Mouse (Mus musculus): ENCODE results near the gene Eefsec. TPM values are rescaled to one million over a fixed set of nuclear protein-coding genes. Genes with fewer than 3 reads are reported as not detected.

The Eefsec gene
- total RNA-seq, 2 experiments from 2014 or later: 23.3 to 24.0 TPM

DNA sequence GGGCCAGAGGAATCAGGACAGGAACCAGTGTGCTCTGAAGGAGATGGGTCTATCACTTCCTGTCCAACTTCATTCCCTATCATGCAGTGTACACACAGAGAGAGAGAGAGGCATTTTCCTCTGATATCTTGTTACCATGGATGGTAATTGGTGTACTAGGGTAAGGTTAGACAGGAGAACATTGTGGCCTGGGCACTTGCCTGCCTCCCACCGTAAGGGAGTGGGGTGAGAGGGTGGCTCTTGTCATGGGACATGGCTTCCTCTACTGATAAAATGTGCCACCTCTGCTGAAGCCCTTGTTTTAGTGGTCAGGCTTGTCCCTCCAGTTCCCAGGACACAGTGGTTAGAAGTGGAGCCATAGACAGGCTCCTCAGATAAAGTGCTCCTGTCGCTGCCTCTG lies 178.4 kb downstream of the Eefsec start:
- DNase-seq: no peak
- intact Hi-C loops (cut with DNase I): no loop called here

DNA sequence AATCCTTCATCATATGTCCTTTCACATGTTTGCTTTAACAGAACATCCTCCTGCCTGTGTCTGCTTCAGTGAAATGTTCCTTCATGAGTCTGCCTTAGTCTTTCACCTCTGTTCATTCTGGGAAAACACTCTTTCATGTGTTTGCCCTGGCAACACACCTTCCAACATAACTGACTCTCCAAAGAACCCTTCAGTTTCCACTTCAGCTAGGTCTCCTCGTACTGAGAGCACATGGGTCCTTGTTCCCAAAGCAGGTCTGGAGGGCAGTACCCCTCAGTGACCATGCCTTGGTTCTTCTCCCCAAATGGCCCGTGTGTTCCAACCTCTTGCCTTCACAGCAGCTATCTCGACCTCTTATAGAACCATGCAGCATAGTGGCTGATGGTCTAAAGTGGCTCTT lies 179.3 kb downstream of the Eefsec start:
- DNase-seq: no peak
- intact Hi-C loops (cut with DNase I): no loop called here

- no peak for DNase-seq
- intact Hi-C loops (cut with DNase I): no loop called here
These were observed 180.3 kb downstream of the Eefsec start for GRCm38 (mm10) chr6:88266055-88266454.

GRCm38 (mm10) chr6:88265355-88265754 lies 181.0 kb downstream of the Eefsec start:
- DNase-seq: no peak

DNA sequence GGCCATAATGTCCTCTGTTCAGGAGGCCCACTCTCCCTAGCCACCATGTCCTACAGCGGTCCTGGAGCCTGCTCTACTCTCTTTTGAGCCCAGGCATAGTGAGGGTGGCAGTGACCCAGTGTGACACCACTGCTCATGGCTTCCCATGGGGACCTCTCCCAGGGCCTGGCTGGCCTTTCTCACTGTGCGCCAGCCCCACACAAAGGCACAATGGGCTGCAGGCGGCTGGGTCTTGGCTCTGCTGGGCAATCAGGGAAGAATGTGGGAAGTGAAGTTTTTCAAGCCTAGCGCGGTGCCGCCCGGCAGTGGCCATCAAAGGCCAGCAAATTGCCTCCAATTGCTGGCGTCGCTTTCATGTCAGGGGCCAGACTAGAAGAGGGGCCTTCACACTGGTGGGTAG lies 184.2 kb downstream of the Eefsec start:
- intact Hi-C loops (cut with DNase I): no loop called here
- peak; percentile 10 for DNase-seq

More at GRCm38 (mm10) chr6:88265355-88265754, 181.0 kb downstream of the Eefsec start:
- intact Hi-C loops (cut with DNase I): no loop called here

GRCm38 (mm10) chr6:88260645-88261044 lies 185.7 kb downstream of the Eefsec start:
- intact Hi-C loops (cut with DNase I): no loop called here
- no peak for DNase-seq

DNA sequence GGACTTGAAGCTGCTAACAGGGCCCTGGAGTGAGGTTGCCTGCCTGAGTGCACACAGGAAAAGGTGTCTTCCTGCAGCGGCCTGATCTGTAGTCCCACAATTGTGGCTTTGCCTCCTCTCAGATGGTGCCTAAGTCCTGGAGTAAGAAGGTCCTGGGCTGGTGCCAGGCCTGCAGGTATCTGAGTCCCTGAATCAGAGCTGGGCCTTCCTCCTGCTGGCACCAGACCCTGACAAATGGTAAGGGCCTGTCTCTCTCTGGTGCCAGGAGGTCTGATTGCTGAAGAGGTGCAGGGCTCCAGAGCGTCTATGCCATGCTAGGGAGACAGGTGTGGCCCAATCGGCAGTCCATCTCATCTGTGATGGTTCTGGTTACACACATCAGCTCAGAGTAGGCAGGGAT lies 186.7 kb downstream of the Eefsec start:
- no peak for DNase-seq
- intact Hi-C loops (cut with DNase I): no loop called here

- intact Hi-C loops (cut with DNase I): no loop called here
These were observed 190.9 kb downstream of the Eefsec start for GRCm38 (mm10) chr6:88255435-88255834.

DNA sequence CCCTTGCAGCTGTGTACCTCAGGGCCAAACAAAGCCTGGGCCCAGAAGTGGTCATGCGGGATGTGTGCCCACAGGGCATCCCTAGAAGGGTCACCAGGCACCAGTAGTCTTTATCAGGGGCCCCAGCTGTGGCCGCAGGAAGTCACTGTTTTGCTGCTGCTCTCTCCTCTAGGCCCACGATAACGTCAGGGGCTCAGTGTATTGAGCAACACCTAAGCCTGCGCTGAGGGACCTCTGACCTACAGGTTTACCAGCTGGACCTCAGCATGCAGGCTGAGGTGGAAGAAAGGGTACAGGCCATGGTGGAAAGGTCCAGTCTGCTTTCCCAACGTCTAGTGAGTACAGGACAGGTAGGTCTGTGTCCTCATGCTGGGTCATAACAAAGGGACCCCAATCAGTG lies 192.3 kb downstream of the Eefsec start:
- intact Hi-C loops (cut with DNase I): no loop called here
- no peak for DNase-seq

More at GRCm38 (mm10) chr6:88255435-88255834, 190.9 kb downstream of the Eefsec start:
- no peak for DNase-seq

DNA sequence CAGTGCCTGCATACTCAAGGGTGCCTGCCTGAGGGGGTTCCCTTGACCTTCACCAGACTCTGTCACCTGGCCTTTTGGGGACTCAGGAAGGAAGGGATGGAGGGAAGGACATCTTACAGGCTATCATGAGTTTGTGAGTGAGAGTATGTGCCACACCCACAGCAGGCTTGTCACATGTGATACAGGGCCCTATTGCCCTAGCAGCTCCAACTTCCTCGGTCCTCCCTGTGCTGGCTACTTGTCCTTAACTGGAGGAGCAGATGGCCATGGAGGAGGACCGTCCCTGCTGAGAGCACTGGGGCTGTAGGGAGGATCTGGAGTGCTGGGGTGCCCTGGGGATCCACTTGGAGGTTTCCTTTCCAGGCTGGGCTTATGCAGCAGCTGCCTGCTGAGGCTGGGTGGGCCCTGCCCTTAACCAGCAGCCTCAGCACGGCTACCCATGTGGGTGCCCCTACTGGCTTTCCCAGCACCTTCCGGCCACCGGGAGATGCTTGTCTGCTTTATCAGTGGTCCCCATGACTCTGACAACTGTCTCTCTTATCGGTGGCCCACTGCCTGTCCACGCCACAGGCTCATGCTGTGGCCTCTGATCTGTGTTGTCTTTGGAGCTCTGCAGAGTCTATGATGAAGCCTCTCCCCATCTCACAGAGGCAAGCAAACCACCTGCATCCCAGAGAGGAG lies 194.4 kb downstream of the Eefsec start:
- intact Hi-C loops (cut with DNase I): no loop called here
- DNase-seq: no peak

DNA sequence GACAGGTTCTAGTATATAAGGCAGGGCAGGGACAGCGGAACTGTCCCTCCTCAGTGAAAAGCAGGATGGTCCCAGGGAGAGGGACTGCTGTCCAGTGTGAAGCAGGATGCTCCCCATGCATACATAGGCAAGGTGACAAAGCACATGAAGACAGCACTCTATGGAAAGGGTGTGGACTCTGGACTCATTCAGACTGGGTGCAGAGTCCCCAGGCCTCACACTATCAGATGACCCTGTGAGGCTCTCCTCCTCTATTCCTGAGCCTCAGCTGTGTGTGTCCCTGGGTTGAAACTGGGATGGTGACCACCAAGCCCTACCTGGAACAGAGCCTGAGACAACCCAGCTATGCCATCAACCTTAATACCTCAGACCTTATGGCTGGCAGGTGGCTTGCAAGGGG lies 194.9 kb downstream of the Eefsec start:
- intact Hi-C loops (cut with DNase I): no loop called here
- no peak for DNase-seq

DNA sequence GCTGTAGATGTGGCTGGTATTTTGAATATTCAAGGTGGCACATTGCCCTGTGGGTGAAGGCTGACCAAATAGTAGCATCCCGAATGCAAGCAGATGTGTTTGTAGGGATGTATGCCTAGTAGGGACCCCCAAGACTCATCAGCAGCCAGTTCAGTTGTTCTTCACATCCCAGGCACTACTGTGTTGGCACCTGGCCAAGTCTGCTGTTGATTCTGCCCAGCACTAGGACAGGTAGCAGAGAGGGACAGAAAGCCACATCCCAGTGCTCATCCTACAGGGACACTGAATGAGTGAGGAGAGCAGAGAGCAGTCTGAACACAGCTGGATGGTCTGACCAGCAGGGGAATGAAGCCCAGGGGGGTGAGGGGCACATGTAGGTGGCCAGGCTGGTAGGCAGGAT lies 197.1 kb downstream of the Eefsec start:
- no peak for DNase-seq
- intact Hi-C loops (cut with DNase I): no loop called here

- intact Hi-C loops (cut with DNase I): no loop called here
- peak; percentile 66 for DNase-seq
These were observed 203.7 kb downstream of the Eefsec start for GRCm38 (mm10) chr6:88242604-88243003.

DNA sequence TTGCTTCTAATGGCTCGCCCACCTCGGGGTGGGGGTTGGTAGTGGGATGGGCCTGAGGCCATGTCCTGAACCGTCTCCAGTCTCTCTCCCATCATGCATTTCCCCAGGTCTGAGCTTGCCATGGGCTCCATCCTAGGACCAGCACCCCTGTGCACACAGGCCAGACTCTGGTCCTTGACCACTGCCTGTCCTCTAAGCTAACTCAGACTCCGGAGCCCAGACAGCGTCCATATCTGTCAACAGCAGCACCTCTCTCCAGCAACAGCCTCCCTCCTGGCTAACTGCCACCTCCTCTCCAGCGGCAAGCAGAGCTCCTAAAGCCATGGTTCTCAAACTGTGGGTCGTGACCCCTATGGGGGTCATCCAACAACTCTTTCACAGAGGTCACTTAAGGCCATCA lies 209.8 kb downstream of the Eefsec start:
- peak; percentile 13 for DNase-seq
- intact Hi-C loops (cut with DNase I): no loop called here

DNA sequence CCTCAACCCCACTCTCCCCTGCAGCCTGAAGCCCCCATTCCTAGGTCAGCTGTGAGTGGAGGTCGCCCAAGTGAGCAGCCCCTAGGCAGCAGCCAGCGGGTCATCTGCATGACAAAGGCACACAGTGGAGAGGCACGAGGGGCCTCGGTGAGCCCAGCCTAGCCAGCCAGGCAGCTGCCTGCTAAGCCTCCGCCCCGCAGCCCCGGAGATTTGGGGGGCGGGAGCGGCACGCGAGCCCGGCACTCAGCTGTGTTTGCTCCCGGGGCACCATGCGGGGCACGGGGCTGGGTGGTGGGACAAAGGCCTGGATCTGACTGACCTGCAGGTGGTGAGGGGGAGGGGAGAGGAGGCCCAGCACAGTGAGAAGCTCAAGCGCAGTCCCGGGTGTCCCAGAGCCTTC lies 210.4 kb downstream of the Eefsec start:
- intact Hi-C loops (cut with DNase I): no loop called here
- DNase-seq: peak; percentile 13

DNA sequence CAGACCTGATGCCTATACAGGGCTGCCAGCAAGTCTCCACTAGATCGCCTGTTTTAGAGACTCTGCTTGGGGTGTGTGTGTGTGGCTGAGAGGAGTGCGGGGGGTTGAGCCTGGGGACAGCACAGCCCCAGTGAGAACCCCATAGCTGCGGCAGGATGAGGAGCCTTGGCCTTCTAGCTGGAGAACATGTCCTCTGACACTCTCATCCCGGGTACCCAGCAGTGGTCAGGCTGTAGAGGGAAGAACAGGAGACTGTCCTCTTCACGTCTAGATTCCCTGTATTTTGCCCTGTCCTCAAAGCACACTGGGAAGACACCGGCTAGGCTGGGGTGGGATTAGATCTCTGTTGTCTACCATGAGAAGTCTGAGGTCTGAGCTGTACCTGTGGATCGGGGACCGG lies 210.9 kb downstream of the Eefsec start:
- DNase-seq: no peak
- intact Hi-C loops (cut with DNase I): no loop called here

GRCm38 (mm10) chr6:88233996-88234395 lies 212.3 kb downstream of the Eefsec start:
- no peak for DNase-seq
- intact Hi-C loops (cut with DNase I): no loop called here

DNA sequence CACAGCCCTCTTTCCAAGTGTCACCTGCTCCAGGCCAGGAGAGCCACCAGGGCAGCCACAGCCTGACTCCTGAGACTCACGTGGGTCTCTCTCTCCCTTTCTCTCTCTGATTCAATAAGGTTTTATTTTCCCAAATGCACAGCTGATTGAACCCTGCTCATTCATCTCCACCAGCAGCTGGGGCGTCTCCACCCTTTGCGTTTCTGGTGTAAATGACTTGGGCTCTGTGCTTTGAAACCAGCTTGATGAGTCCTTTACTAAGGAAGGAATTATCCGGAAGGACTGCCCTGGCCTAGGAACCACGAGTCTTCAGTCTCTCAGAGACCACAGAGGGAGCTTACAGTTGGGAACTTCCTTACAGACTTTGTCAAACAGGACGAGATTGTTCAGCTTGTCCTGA lies 214.1 kb downstream of the Eefsec start:
- DNase-seq: no peak
- intact Hi-C loops (cut with DNase I): no loop called here

DNA sequence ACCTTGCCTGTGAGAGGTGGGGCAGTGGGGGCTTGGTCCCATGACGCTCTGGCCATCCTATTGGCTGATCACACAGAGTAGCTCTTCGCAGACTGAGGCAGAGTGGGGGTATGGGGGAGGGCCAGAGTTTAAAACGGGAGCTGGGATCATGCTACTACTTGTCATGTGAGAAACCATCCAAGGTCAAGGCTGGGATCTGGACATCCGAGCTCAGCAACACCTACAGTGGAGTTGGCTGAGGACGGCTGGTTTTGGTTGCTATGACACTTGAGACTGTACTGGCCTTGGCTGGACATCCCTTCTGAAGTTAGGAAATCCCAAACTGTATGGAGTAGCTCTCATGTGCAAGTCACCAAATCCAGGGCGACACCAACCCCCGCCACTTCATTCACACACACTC lies 214.5 kb downstream of the Eefsec start:
- DNase-seq: no peak
- intact Hi-C loops (cut with DNase I): no loop called here

DNA sequence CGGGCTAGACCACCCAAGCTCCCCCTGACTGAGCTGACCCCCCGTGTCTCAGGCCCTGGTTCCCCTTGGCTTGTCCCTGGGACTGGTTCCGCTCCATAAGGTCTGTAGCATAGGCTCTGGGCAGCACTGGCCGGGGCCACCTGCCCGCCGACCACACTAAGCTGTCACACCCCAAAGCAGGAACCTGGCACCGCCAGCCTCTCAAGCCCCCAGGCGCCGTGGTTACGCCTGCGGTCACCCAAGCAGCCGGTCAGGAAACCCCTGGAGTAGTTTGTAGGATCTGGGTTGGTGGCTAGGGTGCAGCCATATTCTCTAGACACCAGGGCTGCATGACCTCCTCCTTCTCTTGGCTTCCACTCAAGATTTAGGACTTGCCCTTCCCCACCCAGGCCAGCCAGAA lies 217.1 kb downstream of the Eefsec start:
- intact Hi-C loops (cut with DNase I): no loop called here
- no peak for DNase-seq

DNA sequence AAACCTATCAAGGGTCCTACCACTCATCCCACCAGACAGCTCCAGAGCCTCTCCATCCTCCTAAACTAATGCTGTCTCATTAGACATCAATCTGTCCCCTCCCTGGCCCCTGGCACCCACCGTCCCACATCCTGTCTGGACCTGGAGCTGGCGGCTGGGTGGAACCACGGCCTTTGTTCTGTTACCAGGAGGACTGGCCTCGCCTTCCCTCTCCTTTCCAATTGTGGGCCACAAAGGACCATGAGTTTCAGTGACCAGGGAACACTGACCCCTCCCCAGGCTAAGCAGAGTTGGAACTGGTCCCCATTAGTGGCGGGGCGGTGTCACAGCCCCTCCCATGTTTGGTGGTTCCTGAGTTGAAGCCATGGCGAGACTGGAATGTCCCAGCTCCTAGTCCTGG lies 218.8 kb downstream of the Eefsec start:
- intact Hi-C loops (cut with DNase I): no loop called here
- no peak for DNase-seq

- intact Hi-C loops (cut with DNase I): no loop called here
These were observed 219.8 kb downstream of the Eefsec start for GRCm38 (mm10) chr6:88226570-88226994.

DNA sequence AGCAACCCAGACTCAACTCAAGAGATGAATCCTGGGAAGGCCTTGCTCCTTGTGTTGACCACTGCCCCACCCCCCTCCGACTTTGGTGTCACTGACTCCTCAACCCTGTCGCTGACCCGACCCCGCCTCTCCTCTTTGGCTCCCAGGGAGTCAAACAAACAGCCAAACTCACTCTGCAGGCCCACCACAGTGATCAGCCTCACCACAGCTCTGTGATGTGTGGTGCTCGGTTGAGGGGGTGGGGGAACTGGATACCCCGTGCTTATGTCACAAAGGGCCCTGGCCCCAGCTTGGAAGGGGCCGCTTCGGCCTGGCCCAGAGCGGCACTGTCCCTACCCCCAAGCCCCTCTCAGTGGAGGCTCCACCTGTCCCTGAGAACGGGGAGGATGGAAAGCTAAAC lies 224.4 kb downstream of the Eefsec start, which contains the start of gene Dnajb8:
TSS of gene Dnajb8 (plus strand) at position 301 of the 400 bp plus-strand sequence.
- no peak for DNase-seq
- intact Hi-C loops (cut with DNase I): no loop called here

More at GRCm38 (mm10) chr6:88226570-88226994, 219.8 kb downstream of the Eefsec start:
- no peak for DNase-seq
